Mouse (Mus musculus): ENCODE data around the gene Gxylt1. TPM values are rescaled to one million over a fixed set of nuclear protein-coding genes. Genes with fewer than 3 reads are reported as not detected.
A peak's percentile ranks its signal among the peaks of the same experiment; 100 is the strongest.

Gene Gxylt1
- polyA plus RNA-seq, 1 experiment = 39.1 TPM

GRCm38 (mm10) chr15:93287628-93288027 lies 12.6 kb upstream of the Gxylt1 start:
- no peak overlapping the region for H3K4me3 ChIP-seq (ENCODE audit: low read depth, low read length)
- TF ChIP-seq POLR2A (IDR thresholded peaks at IDR 0.05; ENCODE audit: insufficient read depth, low read length) = no peak
- no peak for TF ChIP-seq CTCF (IDR thresholded peaks at IDR 0.05; ENCODE audit: low read depth, low read length)
- no peak for TF ChIP-seq EP300 (IDR thresholded peaks at IDR 0.05; ENCODE audit: insufficient read depth, low read depth, low read length)
- H3K27me3 ChIP-seq (ENCODE audit: control insufficient read depth, insufficient read depth, low read length, poor library complexity, severe bottlenecking) = no peaks in the 10 kb centered on the region
- H3K9me3 ChIP-seq (replicated peaks; ENCODE audit: control insufficient read depth, insufficient read depth, low read length, poor library complexity, severe bottlenecking) = no peaks in the 10 kb centered on the region
- H3K27ac ChIP-seq (ENCODE audit: insufficient read depth, low read length) = no peak overlapping the region
- H3K4me1 ChIP-seq (ENCODE audit: control insufficient read depth, insufficient read depth, low read length) = no peaks in the 10 kb centered on the region
- no peak overlapping the region for H3K9ac ChIP-seq (ENCODE audit: low read depth, poor library complexity, severe bottlenecking)
- H3K36me3 ChIP-seq (ENCODE audit: control insufficient read depth, insufficient read depth, low read length, poor library complexity, severe bottlenecking) = no peaks in the 10 kb centered on the region

GRCm38 (mm10) chr15:93285244-93285643 lies 10.3 kb upstream of the Gxylt1 start:
- H3K9ac ChIP-seq (ENCODE audit: low read depth, poor library complexity, severe bottlenecking) = no peak overlapping the region
- TF ChIP-seq CTCF (IDR thresholded peaks at IDR 0.05; ENCODE audit: low read depth, low read length) = no peak
- no peak for TF ChIP-seq POLR2A (IDR thresholded peaks at IDR 0.05; ENCODE audit: insufficient read depth, low read length)
- no peak for TF ChIP-seq EP300 (IDR thresholded peaks at IDR 0.05; ENCODE audit: insufficient read depth, low read depth, low read length)

GRCm38 (mm10) chr15:93284326-93284725 lies 9.3 kb upstream of the Gxylt1 start:
- Histone ChIP-seq H3K4me1 (ENCODE audit: control insufficient read depth, insufficient read depth, low read length) (no peaks in the 10 kb centered on the region), H3K4me3 (ENCODE audit: low read depth, low read length) (no peak overlapping the region), H3K27me3 (ENCODE audit: control insufficient read depth, insufficient read depth, low read length, poor library complexity, severe bottlenecking) (no peaks in the 10 kb centered on the region), H3K27ac (ENCODE audit: insufficient read depth, low read length) (no peak overlapping the region), H3K36me3 (ENCODE audit: control insufficient read depth, insufficient read depth, low read length, poor library complexity, severe bottlenecking) (no peaks in the 10 kb centered on the region), H3K9ac (ENCODE audit: low read depth, poor library complexity, severe bottlenecking) (no peak overlapping the region), H3K9me3 (replicated peaks; ENCODE audit: control insufficient read depth, insufficient read depth, low read length, poor library complexity, severe bottlenecking) (no peaks in the 10 kb centered on the region)
- no peak for TF ChIP-seq POLR2A (IDR thresholded peaks at IDR 0.05; ENCODE audit: insufficient read depth, low read length)
- TF ChIP-seq CTCF (IDR thresholded peaks at IDR 0.05; ENCODE audit: low read depth, low read length) = no peak
- TF ChIP-seq EP300 (IDR thresholded peaks at IDR 0.05; ENCODE audit: insufficient read depth, low read depth, low read length) = no peak

More at GRCm38 (mm10) chr15:93285244-93285643, 10.3 kb upstream of the Gxylt1 start:
- H3K36me3 ChIP-seq (ENCODE audit: control insufficient read depth, insufficient read depth, low read length, poor library complexity, severe bottlenecking) = no peaks in the 10 kb centered on the region
- no peaks in the 10 kb centered on the region for H3K9me3 ChIP-seq (replicated peaks; ENCODE audit: control insufficient read depth, insufficient read depth, low read length, poor library complexity, severe bottlenecking)
- no peak overlapping the region for H3K4me3 ChIP-seq (ENCODE audit: low read depth, low read length)
- H3K27ac ChIP-seq (ENCODE audit: insufficient read depth, low read length) = no peak overlapping the region
- no peaks in the 10 kb centered on the region for H3K4me1 ChIP-seq (ENCODE audit: control insufficient read depth, insufficient read depth, low read length)
- H3K27me3 ChIP-seq (ENCODE audit: control insufficient read depth, insufficient read depth, low read length, poor library complexity, severe bottlenecking) = no peaks in the 10 kb centered on the region

GRCm38 (mm10) chr15:93283349-93283748 lies 8.4 kb upstream of the Gxylt1 start:
- Histone ChIP-seq H3K27me3 (ENCODE audit: control insufficient read depth, insufficient read depth, low read length, poor library complexity, severe bottlenecking) (no peaks in the 10 kb centered on the region), H3K27ac (ENCODE audit: insufficient read depth, low read length) (no peak overlapping the region), H3K4me3 (ENCODE audit: low read depth, low read length) (no peak overlapping the region), H3K9ac (ENCODE audit: low read depth, poor library complexity, severe bottlenecking) (no peak overlapping the region), H3K36me3 (ENCODE audit: control insufficient read depth, insufficient read depth, low read length, poor library complexity, severe bottlenecking) (no peaks in the 10 kb centered on the region), H3K9me3 (replicated peaks; ENCODE audit: control insufficient read depth, insufficient read depth, low read length, poor library complexity, severe bottlenecking) (no peaks in the 10 kb centered on the region), H3K4me1 (ENCODE audit: control insufficient read depth, insufficient read depth, low read length) (no peaks in the 10 kb centered on the region)
- peak; percentile 50 for TF ChIP-seq CTCF (IDR thresholded peaks at IDR 0.05; ENCODE audit: low read depth, low read length)
- no peak for TF ChIP-seq EP300 (IDR thresholded peaks at IDR 0.05; ENCODE audit: insufficient read depth, low read depth, low read length)

- Histone ChIP-seq H3K36me3 (ENCODE audit: control insufficient read depth, insufficient read depth, low read length, poor library complexity, severe bottlenecking) (no peaks in the 10 kb centered on the region), H3K9ac (ENCODE audit: low read depth, poor library complexity, severe bottlenecking) (peak overlapping the region; percentile 2; the same call in 1 of the 2 replicates), H3K27me3 (ENCODE audit: control insufficient read depth, insufficient read depth, low read length, poor library complexity, severe bottlenecking) (no peaks in the 10 kb centered on the region), H3K27ac (ENCODE audit: insufficient read depth, low read length) (no peak overlapping the region), H3K9me3 (replicated peaks; ENCODE audit: control insufficient read depth, insufficient read depth, low read length, poor library complexity, severe bottlenecking) (no peaks in the 10 kb centered on the region), H3K4me3 (ENCODE audit: low read depth, low read length) (peak overlapping the region; percentile 33), H3K4me1 (ENCODE audit: control insufficient read depth, insufficient read depth, low read length) (no peaks in the 10 kb centered on the region)
- TF ChIP-seq CTCF (IDR thresholded peaks at IDR 0.05; ENCODE audit: low read depth, low read length) (no peak), EP300 (IDR thresholded peaks at IDR 0.05; ENCODE audit: insufficient read depth, low read depth, low read length) (no peak), POLR2A (IDR thresholded peaks at IDR 0.05; ENCODE audit: insufficient read depth, low read length) (no peak)
These were observed 1.3 kb upstream of the Gxylt1 start for GRCm38 (mm10) chr15:93276276-93276675.

- peak overlapping the region; percentile 2 for H3K9ac ChIP-seq (ENCODE audit: low read depth, poor library complexity, severe bottlenecking)
- H3K27ac ChIP-seq (ENCODE audit: insufficient read depth, low read length) = no peak overlapping the region
- no peaks in the 10 kb centered on the region for H3K36me3 ChIP-seq (ENCODE audit: control insufficient read depth, insufficient read depth, low read length, poor library complexity, severe bottlenecking)
- no peaks in the 10 kb centered on the region for H3K9me3 ChIP-seq (replicated peaks; ENCODE audit: control insufficient read depth, insufficient read depth, low read length, poor library complexity, severe bottlenecking)
- H3K4me3 ChIP-seq (ENCODE audit: low read depth, low read length) = peak overlapping the region; percentile 75
- H3K27me3 ChIP-seq (ENCODE audit: control insufficient read depth, insufficient read depth, low read length, poor library complexity, severe bottlenecking) = no peaks in the 10 kb centered on the region
- no peaks in the 10 kb centered on the region for H3K4me1 ChIP-seq (ENCODE audit: control insufficient read depth, insufficient read depth, low read length)
- no peak for TF ChIP-seq EP300 (IDR thresholded peaks at IDR 0.05; ENCODE audit: insufficient read depth, low read depth, low read length)
- no peak for TF ChIP-seq POLR2A (IDR thresholded peaks at IDR 0.05; ENCODE audit: insufficient read depth, low read length)
- TF ChIP-seq CTCF (IDR thresholded peaks at IDR 0.05; ENCODE audit: low read depth, low read length) = no peak
These were observed 644 bp upstream of the Gxylt1 start for GRCm38 (mm10) chr15:93275623-93276022.

Measured in ES-Bruce4 (cell line).